Mouse (Mus musculus): ENCODE measurements around the gene Heatr1.

Heatr1 gene

DNA sequence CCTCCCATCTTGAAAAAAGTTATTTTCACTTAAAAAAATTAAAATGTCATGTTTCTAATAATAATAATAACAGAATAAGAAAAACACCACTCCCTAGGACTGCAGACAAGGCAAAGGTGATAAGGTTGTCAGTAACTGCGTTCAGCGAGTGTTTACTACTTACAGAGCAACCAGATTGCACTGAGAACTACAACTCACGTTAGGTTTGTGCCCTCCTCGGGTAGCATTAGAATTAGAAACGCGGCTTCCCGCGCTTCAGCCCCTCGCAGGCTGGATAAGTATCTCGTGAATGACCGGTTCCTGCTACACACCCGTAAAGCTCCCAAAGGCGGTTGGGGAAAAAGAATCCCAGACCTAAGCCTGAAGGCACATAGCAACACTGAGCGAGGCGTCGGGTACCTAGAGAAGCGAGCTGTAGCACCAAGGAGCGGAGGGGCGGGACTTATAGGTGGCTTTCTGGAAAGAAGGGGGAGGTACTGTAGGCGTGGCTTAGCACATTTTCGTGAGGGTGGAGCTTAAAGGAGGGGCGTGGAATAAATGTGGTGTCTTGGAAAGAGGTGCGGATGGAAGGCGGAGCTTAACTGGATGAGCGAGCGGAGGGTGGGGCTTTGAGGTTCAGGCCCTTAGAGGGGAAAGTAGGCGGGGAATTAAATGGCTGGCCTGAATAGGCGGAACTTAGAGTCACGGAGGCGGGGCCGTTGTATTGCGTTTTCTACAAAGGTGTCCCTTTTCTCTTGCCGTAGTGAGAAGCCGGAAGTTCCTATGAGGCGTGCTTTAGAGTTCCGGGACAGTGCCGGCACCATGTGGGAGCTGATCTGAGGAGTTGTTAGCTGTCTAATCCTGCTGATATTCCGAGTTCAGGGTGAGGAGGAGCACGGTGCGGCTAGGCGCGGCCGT is at the start of gene Heatr1:
Heatr1 (plus strand) TSS at position 419 of the 897 bp plus-strand sequence.
- DNase-seq (ENCODE audit: low read depth, low spot score): peak; percentile 98

DNA sequence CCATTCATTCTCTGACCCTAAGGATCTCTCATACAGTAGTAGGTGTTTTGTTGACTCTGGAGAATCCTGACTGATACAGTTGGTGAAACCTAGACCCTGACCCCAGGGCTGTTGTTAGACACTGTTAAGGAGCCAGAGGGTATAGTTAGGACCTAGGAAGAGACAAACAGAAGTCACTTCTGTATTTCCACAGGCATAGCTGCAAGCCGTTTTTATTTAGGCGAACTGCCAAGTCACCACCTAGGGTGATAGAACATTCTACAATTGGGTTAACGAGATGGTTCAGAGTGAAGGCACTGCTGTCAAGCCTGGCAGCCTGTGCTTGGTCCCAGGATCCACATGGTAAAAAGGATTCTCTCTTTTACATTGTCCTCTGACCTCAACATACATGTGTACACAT is 48.0 kb upstream of the Heatr1 start:
- no peak for DNase-seq (ENCODE audit: low read depth, low spot score)

DNA sequence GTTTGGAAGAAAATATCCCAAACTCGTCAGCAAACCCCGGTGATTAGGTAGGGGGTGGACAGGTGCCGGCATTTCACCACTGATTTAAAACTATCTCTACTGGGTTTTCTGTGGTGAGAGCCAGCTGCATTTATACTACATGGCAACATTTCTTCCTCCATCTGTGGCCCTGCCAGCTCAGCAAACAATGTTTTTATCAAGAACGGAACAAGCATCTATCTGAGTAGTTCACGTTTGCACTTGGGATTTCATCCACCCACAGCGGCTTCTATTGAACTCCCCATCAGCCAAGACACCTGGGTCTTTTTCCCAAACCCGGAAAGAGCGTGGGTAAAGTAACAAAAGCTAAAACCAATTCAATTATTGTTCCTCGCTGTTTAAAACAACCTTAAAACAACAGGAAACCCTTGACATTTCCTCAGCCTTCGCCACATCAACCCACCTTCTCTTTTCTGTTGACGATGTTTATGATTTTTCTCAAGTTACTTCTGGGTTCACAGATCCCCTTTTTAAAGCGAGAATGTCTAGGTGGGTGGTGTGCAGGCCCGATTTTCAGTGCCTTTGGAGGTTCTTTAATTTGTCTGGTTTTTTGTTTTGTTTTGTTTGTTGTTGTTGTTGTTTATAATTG is 45.5 kb upstream of the Heatr1 start:
- DNase-seq (ENCODE audit: low read depth, low spot score): peak; percentile 38

- DNase-seq (ENCODE audit: low read depth, low spot score): no peak
Observed at GRCm38 (mm10) chr13:12356184-12356583, 38.6 kb upstream of the Heatr1 start.

DNA sequence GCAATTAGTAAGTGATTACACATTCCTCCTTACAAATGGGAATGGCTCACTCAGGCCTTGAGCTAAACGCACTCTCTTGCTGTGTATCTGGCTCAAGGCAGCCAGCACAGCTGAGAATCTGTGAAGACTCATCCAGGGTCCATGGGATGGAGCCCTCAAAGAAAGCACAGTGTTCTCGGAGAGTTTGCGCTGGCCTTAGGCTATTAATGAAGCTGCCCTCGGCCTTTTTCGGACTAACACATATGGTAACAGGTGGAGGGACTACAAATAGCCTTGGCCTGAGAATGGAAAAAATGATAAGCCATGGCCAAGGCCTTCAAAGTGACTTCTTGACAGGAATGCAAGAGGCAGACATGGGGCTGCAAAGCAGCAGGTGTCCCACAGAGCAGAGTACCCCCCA is 37.3 kb upstream of the Heatr1 start:
- no peak for DNase-seq (ENCODE audit: low read depth, low spot score)

DNA sequence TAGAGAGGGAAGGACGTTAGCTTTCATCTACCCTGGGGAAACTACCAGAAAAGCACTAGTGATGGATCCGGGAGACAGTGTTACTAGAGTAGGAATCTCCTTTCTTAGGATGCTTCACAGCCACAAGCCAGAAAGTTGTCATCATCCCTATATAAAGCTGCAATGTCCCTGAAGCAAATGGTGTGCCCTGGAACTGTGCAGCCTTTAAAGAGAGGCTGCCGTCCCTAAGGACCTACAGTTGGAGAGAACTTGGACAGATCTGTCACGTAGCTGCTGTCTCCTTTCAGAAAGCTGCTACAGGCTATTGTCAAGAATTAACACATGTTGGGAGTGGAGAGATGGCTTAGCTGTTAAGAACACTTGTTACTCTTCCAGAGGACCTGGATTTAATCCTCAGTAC is 33.3 kb upstream of the Heatr1 start:
- no peak for DNase-seq (ENCODE audit: low read depth, low spot score)

- DNase-seq (ENCODE audit: low read depth, low spot score): no peak
Observed at GRCm38 (mm10) chr13:12369041-12369621, 25.7 kb upstream of the Heatr1 start.

GRCm38 (mm10) chr13:12369930-12370329 is 24.9 kb upstream of the Heatr1 start:
- no peak for DNase-seq (ENCODE audit: low read depth, low spot score)

- DNase-seq (ENCODE audit: low read depth, low spot score): no peak
Observed at GRCm38 (mm10) chr13:12372755-12373154, 22.1 kb upstream of the Heatr1 start.

- no peak for DNase-seq (ENCODE audit: low read depth, low spot score)
Observed at GRCm38 (mm10) chr13:12376778-12377177, 18.0 kb upstream of the Heatr1 start.

- DNase-seq (ENCODE audit: low read depth, low spot score): no peak
Observed at GRCm38 (mm10) chr13:12384796-12385195, 10.0 kb upstream of the Heatr1 start.

DNA sequence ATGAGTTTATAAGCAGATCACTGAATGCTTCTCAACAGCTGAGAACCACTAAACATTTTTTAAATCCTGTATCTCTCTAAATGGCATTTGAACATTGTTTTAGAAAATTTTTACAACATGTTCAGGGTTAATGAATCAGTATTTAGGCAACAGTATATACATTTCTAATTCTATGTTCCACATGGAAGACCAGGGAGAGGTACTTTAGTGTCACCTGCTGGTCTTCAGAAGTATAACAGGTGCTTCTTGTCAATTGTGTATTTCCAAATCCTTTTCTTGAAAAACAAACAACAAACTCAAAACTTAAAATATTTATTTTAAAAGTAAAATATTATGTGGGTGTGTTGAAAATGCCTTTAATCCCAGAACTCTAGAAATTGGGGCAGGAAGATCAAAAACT is 8.5 kb upstream of the Heatr1 start:
- peak; percentile 49 for DNase-seq (ENCODE audit: low read depth, low spot score)

DNA sequence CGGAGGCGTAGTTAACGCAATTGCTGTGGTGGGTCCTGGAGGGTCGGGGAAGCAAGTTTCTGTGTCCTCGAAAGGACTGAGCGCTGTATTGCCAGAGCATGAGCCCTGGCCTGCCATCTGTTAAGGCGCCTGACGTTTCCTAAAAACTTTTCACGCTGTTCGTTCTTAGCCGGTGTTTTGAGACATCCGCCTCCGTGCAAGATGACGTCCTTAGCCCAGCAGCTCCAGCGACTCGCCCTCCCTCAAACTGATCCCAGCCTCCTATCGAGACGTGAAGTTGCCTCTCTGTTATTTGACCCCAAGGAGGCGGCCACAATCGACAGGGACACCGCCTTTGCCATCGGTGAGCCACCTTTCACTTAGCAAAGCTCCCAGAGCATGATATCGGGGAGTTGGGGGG is 744 bp downstream of the Heatr1 start:
- DNase-seq (ENCODE audit: low read depth, low spot score): no peak

DNA sequence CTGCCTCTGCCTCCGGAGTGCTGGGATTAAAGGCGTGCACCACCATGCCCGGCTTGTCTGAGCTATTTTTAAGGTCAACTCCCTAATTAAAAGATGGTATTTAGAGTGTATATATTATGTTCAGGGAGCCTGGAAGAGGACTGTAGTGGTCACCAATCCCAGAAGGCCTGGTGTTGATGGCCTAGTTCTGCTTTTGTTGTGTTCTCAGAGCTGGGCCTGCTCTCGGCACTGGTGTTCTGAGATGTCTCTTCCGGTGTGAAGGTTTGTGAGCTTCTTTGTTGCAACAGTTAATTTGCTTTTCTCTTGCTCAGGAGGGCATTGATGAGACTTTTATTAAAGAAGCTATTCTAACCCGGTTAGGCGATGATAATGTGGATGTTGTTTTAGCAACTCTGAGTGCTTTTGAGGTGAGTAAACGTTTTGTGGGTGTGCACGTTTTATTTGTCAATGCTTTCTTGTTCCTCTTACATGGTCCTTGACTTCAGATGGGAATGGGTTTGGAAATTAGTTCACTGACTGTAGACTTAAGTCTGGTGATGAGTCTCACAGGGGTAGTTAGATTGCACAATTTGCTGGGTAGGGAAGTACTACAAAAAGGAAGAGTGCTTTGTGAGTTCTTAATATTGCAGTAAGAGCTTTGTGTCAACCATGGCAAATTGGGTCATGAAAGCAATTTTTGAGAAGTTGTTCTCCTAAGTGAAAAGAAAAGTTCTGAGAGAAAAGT is 13.7 kb downstream of the Heatr1 start:
- DNase-seq (ENCODE audit: low read depth, low spot score): no peak

GRCm38 (mm10) chr13:12412016-12412415 is 17.2 kb downstream of the Heatr1 start:
- DNase-seq (ENCODE audit: low read depth, low spot score): peak; percentile 9

GRCm38 (mm10) chr13:12420596-12420995 is 25.8 kb downstream of the Heatr1 start:
- no peak for DNase-seq (ENCODE audit: low read depth, low spot score)

GRCm38 (mm10) chr13:12428556-12428955 is 33.7 kb downstream of the Heatr1 start:
- no peak for DNase-seq (ENCODE audit: low read depth, low spot score)

DNA sequence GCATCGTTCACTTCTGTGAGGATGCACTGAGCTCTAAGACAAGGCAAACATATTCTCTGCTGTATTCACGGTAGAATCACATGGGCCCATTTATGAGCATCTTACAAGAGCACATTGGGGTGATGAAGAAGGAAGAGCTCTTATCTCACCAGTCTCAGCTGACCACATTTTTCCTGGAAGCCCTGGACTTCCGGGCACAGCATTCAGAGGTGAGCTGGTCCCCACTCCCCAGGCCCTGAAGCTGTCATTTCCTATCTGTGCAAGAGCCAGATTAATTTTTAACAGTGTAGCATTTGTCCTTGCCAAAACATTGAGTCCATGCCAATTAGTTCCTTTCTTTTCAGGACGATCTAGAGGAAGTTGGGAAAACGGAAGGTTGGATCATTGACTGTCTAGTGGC is 39.0 kb downstream of the Heatr1 start:
- no peak for DNase-seq (ENCODE audit: low read depth, low spot score)

DNA sequence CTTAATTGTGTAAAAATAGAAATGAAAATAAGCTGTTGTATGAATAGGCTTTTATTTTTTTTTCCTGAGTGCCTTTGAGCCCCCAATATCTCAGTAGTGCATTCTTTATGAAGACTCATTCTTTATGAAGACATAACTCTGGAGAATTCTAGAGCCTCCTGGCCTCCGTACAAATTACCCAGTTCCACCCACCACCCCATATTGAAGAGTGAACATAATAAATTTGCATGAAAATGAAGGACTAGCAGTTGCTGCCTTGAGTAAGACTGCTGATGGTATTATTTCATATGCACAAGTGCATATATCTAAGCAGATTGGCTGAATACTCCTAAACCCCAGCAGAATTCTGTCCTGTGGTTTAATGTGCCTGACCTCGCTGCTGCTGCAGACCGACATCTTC is 44.8 kb downstream of the Heatr1 start:
- DNase-seq (ENCODE audit: low read depth, low spot score): no peak

DNA sequence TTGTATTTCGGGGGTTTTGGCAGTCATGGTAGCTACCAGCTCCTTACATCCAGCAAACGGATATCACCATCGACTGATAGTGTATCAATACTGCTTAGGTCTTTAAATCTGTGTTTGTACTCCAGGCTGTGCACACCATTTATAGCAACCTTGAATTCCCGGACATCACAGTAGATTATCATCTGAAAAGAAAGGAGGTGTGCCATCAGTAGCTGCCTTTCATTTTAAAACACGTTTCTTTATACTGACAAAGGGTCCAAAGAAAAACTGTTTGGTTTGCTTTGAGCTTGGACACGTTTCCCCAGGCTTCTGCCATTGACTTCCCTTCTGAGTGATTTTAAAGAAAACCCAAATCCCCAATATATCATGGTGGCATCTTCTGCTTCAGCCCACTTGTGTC is 46.0 kb downstream of the Heatr1 start:
- no peak for DNase-seq (ENCODE audit: low read depth, low spot score)

DNA sequence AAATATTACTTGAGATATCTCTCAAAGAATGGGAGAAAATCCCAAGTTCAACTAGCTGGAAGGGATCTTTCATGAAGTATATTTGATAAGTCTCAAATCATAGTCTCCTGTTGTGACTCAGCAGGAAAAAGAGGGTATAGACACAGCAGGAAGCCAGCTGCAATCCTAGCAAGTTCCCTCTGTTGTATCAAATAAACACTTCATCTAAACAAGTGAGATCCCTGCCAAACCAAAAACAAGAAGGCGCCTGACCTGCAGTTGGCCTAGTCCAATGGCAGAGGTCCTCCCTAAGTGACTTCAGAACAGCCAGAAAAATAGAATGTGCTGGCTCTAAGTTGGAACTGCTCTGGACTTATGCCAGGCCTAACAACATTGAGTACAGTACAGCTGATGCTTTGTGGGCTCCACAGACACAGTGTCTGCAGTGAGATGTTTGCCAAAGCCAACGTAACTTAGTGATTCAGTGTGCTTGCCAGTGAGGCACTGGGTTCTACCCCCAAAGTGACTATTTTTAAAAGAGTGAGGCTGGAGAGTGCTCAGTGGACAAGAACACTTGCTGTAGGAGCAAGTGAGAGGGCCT is 47.3 kb downstream of the Heatr1 start:
- DNase-seq (ENCODE audit: low read depth, low spot score): no peak

DNA sequence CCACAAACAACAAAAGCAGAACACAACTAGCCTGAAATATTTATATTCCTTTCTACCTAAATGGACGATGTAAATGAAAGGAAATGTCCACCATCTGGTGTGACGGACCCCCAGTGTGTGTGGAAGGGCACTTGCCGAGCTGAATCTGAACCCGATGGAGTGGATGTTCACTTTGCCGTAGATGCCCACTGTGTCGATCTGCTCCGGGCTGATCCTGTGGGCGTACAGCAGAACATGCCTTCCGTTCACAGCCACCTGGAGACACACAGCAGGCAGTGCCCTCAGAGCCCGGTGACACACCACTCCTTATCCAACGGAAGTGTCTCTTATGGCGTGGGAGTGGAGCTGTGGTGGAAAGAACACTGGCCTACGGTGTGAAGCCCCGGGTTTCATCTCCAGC is 58.3 kb downstream of the Heatr1 start:
- no peak for DNase-seq (ENCODE audit: low read depth, low spot score)

Measured in CD4-positive helper T cell, adult 2 months (primary cell).